Mouse (Mus musculus) neural tube, embryonic 11.5 days (tissue): ENCODE measurements around the gene Vgll4. TPM values are rescaled to one million over a fixed set of nuclear protein-coding genes. Genes with fewer than 3 reads are reported as not detected.

Experiments used
- ATAC-seq: fragments of 200-750 bp; cut with Nextera tagmentation; 2 replicates; pipeline ENCODE4 v1.8.0; 2017; ENCODE audit warnings: moderate number of reproducible peaks, mild to moderate bottlenecking, moderate TSS enrichment, moderate library complexity; ENCODE audit not compliant: insufficient read depth, low FRiP score, low TSS enrichment
- DNase-seq: peaks from one replicate; pipeline ENCODE4 v3.0.0-alpha.2; 2015; ENCODE audit warnings: low spot score
- H3K27ac ChIP-seq: fragments of 300-500 bp; sonication (generic); 2 replicates; pipeline ENCODE4 v1.5.1; 2014; ENCODE audit warnings: low read depth, mild to moderate bottlenecking, low read length
- H3K27me3 ChIP-seq: fragments of 300-500 bp; sonication (generic); 2 replicates; pipeline ENCODE4 v1.6.1; 2014; ENCODE audit warnings: mild to moderate bottlenecking, low read length, mixed read lengths; ENCODE audit not compliant: control insufficient read depth, insufficient read depth
- H3K36me3 ChIP-seq: fragments of 300-500 bp; sonication (generic); 2 replicates; pipeline ENCODE4 v1.6.1; 2014; ENCODE audit warnings: mild to moderate bottlenecking, low read length, moderate library complexity, mixed read lengths; ENCODE audit not compliant: control insufficient read depth, insufficient read depth
- H3K4me1 ChIP-seq: fragments of 300-500 bp; sonication (generic); 2 replicates; pipeline ENCODE4 v1.6.1; 2014; ENCODE audit warnings: low read length, mixed read lengths; ENCODE audit not compliant: control insufficient read depth, insufficient read depth
- H3K4me2 ChIP-seq: fragments of 300-500 bp; sonication (generic); 2 replicates; pipeline ENCODE4 v1.6.1; 2014; ENCODE audit warnings: low read depth, mild to moderate bottlenecking, moderate library complexity
- H3K4me3 ChIP-seq: fragments of 300-500 bp; sonication (generic); 2 replicates; pipeline ENCODE4 v1.5.1; 2014; ENCODE audit warnings: low read depth, low read length
- H3K9ac ChIP-seq: fragments of 300-500 bp; sonication (generic); 2 replicates; pipeline ENCODE4 v1.6.1; 2014; ENCODE audit warnings: mild to moderate bottlenecking, low read length
- H3K9me3 ChIP-seq: fragments of 300-500 bp; sonication (generic); 2 replicates; pipeline ENCODE4 v1.6.1; 2016; ENCODE audit warnings: low read length; ENCODE audit not compliant: control insufficient read depth
- WGBS: fragments of 180-500 bp; shearing (Covaris S2); extraction: QIAGEN DNeasy Blood & Tissue Kit; methylation state at CpG from one replicate; pipeline ENCODE4 v1.1.7; 2014; 5-methylcytosine and 5-hydroxymethylcytosine counted together
- polyA plus RNA-seq: library from polyadenylated mRNA; unstranded; fragments of >200 nt; fragmentation: Nextera tagmentation; extraction: Ambion mirVana; gene quantifications from 2 replicates; pipeline ENCODE4 v1.2.1, GENCODE M21; 2014

The Vgll4 gene
- polyA plus RNA-seq, 1 experiment from 2014 or later = 62.3 TPM

GRCm38 (mm10) chr6:114936941-114937313 is 32.9 kb downstream of the Vgll4 start:
- no peak for ATAC-seq
- WGBS = 85% methylated on average over 5 of the region's 5 CpGs

DNA sequence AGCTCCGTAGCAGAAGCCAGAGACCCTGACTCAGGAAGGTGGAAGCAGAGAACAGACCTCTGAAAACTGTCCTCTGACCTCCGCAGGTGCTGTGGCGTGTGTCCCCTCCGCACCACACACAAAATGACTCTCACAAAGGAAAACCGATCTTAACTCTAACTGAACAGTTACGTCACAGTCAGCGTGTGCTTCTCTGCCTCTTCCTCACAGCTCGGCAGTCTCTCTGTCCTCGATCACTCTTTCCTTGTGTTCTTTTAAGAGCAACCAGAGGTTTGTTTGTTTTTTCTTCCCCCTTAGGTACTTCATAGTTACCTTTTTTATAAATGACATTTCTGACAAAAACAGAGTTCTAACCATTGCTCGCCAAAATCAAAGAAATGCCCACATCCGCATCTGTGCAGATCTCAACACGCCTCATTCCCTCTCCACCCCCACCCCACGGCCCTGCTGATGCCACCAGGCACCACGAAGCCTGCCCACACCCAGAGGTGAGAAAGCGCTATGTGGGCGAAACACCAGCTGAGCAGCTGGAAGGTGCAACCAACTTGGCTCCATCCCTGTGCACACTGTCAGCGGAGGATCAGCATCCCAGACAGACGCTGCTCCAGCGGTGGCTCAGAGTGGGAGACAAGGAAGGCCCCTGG is 33.4 kb downstream of the Vgll4 start:
- H3K4me1 ChIP-seq = no peaks in the 10 kb centered on the region
- no peak overlapping the region for H3K4me2 ChIP-seq
- H3K9me3 ChIP-seq = no peaks in the 10 kb centered on the region
- no peaks in the 10 kb centered on the region for H3K36me3 ChIP-seq
- H3K27me3 ChIP-seq = no peaks in the 10 kb centered on the region
- H3K4me3 ChIP-seq = no peak overlapping the region
- DNase-seq (no peak), ATAC-seq (no peak)
- WGBS = 82% methylated on average over 19 of the region's 19 CpGs
- no peak overlapping the region for H3K27ac ChIP-seq
- H3K9ac ChIP-seq = no peak overlapping the region

More at GRCm38 (mm10) chr6:114936941-114937313, 32.9 kb downstream of the Vgll4 start:
- no peak overlapping the region for H3K27ac ChIP-seq
- no peak for DNase-seq
- no peaks in the 10 kb centered on the region for H3K36me3 ChIP-seq
- H3K4me2 ChIP-seq = no peak overlapping the region
- H3K4me3 ChIP-seq = no peak overlapping the region
- H3K27me3 ChIP-seq = no peaks in the 10 kb centered on the region
- H3K9me3 ChIP-seq = no peaks in the 10 kb centered on the region
- H3K4me1 ChIP-seq = no peaks in the 10 kb centered on the region
- H3K9ac ChIP-seq = no peak overlapping the region

GRCm38 (mm10) chr6:114935362-114935761 is 34.4 kb downstream of the Vgll4 start:
- WGBS = 81% methylated on average over 3 of the region's 3 CpGs
- no peaks in the 10 kb centered on the region for H3K9me3 ChIP-seq
- H3K27ac ChIP-seq = no peak overlapping the region
- DNase-seq = no peak
- no peaks in the 10 kb centered on the region for H3K27me3 ChIP-seq
- H3K9ac ChIP-seq = no peak overlapping the region
- H3K4me2 ChIP-seq = no peak overlapping the region
- H3K4me1 ChIP-seq = no peaks in the 10 kb centered on the region
- no peak for ATAC-seq
- H3K4me3 ChIP-seq = no peak overlapping the region
- H3K36me3 ChIP-seq = no peaks in the 10 kb centered on the region

DNA sequence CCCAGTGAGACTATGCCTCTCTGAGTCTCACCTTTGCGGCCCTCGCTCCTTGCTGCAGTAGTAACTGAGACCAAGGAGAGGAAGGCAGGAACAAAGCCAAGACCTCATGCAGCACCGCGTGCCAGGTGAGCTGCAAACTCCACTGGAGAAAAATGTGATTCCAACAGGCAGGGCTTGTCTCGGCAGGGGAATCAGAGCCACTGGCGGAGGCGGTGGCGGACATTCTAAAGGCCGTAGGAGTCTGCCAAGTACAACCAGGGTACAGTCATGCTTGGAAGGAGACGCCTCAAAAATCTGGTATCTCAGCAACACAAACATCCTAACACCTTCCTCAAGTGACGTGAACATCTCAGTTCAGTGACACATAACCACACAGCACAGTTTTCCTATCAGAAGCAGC is 35.7 kb downstream of the Vgll4 start:
- Histone ChIP-seq H3K4me2 (no peak overlapping the region), H3K27me3 (no peaks in the 10 kb centered on the region), H3K36me3 (no peaks in the 10 kb centered on the region), H3K9ac (no peak overlapping the region), H3K4me3 (no peak overlapping the region), H3K4me1 (peaks cover 4% of the 10 kb centered on the region), H3K27ac (no peak overlapping the region), H3K9me3 (no peaks in the 10 kb centered on the region)
- no peak for ATAC-seq
- DNase-seq = no peak
- WGBS = 91% methylated on average over 11 of the region's 11 CpGs

DNA sequence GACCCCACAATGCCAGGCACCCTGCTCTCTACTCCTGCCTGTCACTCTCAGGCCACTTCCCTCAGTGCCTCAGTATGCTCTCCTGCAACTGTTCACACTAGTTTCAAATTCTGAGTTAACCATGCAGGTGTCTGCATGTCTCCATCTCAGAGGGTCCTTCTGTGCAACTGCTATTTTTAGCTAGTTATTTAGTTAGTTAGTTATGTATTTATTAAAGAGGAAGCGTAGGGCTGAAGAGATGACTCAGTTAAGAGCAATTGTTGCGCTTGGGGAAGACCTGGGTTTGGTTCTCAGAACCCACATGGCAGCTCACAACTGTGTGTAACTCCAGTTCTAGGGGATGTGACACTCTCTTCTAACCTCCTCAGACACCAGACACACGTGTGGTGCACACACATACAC is 36.8 kb downstream of the Vgll4 start:
- no peaks in the 10 kb centered on the region for H3K9me3 ChIP-seq
- no peaks in the 10 kb centered on the region for H3K27me3 ChIP-seq
- H3K4me3 ChIP-seq = no peak overlapping the region
- H3K27ac ChIP-seq = no peak overlapping the region
- H3K9ac ChIP-seq = no peak overlapping the region
- H3K36me3 ChIP-seq = no peaks in the 10 kb centered on the region
- H3K4me2 ChIP-seq = no peak overlapping the region
- 83% methylated on average over 3 of the region's 3 CpGs for WGBS
- peaks cover 4% of the 10 kb centered on the region for H3K4me1 ChIP-seq
- DNase-seq (no peak), ATAC-seq (no peak)

- no peak for DNase-seq
- ATAC-seq = no peak
- no peak overlapping the region for H3K4me3 ChIP-seq
- H3K9ac ChIP-seq = no peak overlapping the region
- 82% methylated on average over 5 of the region's 5 CpGs for WGBS
- H3K4me2 ChIP-seq = no peak overlapping the region
- H3K4me1 ChIP-seq = peaks cover 4% of the 10 kb centered on the region
- H3K36me3 ChIP-seq = no peaks in the 10 kb centered on the region
- H3K27me3 ChIP-seq = no peaks in the 10 kb centered on the region
- no peaks in the 10 kb centered on the region for H3K9me3 ChIP-seq
- no peak overlapping the region for H3K27ac ChIP-seq
Measured at GRCm38 (mm10) chr6:114932116-114932500, 37.7 kb downstream of the Vgll4 start.

DNA sequence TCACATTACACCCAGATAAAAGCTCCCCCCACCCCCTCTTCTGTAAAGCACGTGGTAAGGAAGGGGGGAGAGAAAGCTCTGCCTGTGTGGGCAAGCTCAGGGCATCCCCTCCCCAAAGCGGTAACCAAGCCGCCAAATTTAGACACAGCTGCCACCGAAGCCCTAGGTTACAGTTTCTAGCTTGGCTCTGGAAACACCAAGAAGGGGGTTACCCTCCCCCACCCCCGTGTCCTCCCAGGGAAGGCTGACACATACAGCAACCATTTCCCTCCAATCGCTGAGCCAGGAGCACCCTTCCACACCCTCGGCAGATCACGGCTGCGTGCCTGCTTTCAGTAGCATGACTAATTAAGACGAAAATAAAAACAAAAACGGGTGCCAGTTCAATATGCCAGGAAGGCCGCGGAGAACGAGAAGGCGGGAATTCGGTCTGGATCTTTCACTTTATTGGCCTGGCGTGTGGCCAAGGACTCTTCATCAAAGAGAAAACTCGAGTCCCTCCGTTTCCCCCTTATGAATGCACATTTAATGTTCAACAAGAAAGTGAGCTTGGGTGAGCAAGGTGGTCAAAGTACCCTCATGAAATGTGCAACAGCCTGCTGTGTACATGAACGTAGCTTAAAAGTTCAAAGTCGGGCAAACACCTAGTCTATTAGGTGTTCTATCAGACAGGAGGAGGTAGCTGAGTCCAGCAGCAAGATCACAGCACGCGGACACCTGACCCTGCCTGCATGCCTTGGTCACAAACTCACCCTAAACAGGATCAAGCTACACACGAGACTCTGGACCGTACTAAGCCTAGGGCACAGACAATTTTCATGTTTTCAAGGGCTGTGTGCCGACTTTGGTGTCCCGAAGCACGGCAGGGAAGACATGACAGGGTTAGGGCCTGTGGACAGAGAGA is 38.3 kb downstream of the Vgll4 start:
- no peaks in the 10 kb centered on the region for H3K36me3 ChIP-seq
- H3K4me3 ChIP-seq = no peak overlapping the region
- no peak for ATAC-seq
- H3K9ac ChIP-seq = no peak overlapping the region
- peaks cover 2% of the 10 kb centered on the region; the same call in 1 of the 2 replicates for H3K9me3 ChIP-seq
- H3K4me2 ChIP-seq = no peak overlapping the region
- H3K27me3 ChIP-seq = no peaks in the 10 kb centered on the region
- H3K27ac ChIP-seq = no peak overlapping the region
- 78% methylated on average over 28 of the region's 28 CpGs for WGBS
- no peak for DNase-seq
- peaks cover 4% of the 10 kb centered on the region for H3K4me1 ChIP-seq

GRCm38 (mm10) chr6:114930646-114931045 is 39.1 kb downstream of the Vgll4 start:
- Histone ChIP-seq H3K4me2 (no peak overlapping the region), H3K27me3 (no peaks in the 10 kb centered on the region), H3K4me3 (no peak overlapping the region), H3K4me1 (peaks cover 4% of the 10 kb centered on the region), H3K9ac (no peak overlapping the region), H3K9me3 (peaks cover 2% of the 10 kb centered on the region; the same call in 1 of the 2 replicates), H3K36me3 (no peaks in the 10 kb centered on the region), H3K27ac (no peak overlapping the region)
- WGBS = 85% methylated on average over 8 of the region's 8 CpGs
- no peak for ATAC-seq
- DNase-seq = no peak
